Mouse (Mus musculus) gastrocnemius, adult 8-10 months (tissue): ENCODE data around the gene Bmp7. TPM values are rescaled to one million over a fixed set of nuclear protein-coding genes. Genes with fewer than 3 reads are reported as not detected.

ENCODE experiments used
- DNase-seq, 2 experiments: peaks; one replicate each; pipeline ENCODE4 v3.0.0; 2022; ENCODE audit warnings: low spot score in 2 of 2
- total RNA-seq, 4 experiments: library from RNA; stranded (reverse); gene quantifications; 2 replicates each; pipeline ENCODE4 v1.2.4; 2022

Gene Bmp7
- total RNA-seq, 4 experiments from 2014 or later: 0.10 to 1.4 (median 0.25) TPM

DNA sequence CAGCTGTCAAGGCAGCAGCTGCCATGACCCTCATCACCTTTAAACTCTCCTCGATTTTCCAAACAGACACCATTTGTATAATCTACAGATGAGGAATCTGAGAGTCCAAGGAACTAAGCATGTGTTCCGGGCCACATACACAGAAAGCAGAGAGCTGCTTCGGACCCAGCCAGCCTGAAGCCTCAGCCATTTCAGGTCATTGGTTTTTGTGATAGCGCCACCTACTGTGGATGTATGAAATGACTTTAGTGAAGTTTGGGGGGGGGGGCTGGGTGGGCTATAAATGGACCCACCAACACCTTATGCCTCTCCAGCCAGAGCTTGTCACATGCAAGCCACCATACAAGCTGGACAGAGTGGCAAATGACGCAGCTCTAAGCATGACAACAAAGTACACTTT is 8.9 kb upstream of the Bmp7 start:
- no peak for DNase-seq

- no peak for DNase-seq
These were observed 660 bp upstream of the Bmp7 start for GRCm38 (mm10) chr2:172940799-172941163.

DNA sequence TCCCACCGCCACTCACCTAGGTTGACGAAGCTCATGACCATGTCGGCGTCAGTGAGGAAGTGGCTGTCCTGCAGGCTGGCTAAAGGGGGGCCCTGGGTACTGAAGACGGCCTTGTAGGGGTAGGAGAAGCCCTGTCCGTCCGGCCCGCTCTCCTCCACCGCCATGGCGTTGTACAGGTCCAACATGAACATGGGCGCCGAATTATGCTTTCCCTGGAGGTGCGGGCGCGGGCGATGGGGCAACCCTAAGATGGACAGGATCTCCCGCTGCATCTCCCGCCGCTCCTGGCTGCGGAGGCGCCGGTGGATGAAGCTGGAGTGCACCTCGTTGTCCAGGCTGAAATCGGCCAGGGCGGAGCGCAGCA is 500 bp downstream of the Bmp7 start:
- no peak for DNase-seq

DNA sequence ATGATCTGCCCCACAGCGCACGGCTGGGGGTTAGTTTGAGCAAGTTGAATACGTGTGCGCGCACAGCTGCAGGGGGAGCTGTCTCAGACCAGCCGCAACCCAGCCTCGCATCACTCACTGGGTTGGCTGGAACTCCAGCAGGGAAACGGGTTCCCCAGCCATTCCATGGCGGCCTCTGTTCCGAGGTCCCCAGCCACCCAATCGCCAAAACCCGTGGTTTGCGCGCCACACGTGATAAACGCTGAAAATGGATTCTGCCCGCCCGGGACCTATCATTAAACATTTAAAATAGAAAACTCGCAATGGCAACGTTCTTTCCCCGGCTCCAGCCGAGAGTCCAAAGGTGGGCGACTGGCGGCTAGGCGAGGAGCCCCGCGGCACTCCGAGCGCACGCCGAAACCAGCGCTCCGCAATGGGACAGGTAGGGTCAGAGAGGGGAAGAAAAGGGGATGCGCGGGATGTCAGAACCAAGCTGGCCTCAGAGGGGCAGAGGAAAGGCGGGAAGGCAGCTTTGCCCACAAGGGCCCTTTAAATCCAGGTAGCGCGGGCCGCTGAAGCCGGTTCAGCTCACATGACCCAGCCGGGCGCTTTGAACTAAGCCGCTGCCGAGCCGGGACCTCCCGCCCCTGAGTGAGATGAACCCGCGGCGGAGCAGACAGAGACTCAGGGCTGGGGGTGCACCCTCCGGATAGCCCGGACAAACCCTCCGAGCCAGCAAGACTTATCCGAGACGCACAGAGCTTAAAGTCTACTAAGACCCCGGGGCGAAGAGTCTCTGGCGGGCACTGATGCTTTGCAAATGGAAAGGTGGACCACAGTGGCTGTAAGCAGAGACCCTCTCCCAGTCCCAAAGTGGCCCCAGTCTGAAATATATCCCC is 1.1 kb downstream of the Bmp7 start:
- no peak for DNase-seq

GRCm38 (mm10) chr2:172937326-172938190 is 2.6 kb downstream of the Bmp7 start:
- DNase-seq: no peak

- no peak for DNase-seq
These were observed 3.3 kb downstream of the Bmp7 start for GRCm38 (mm10) chr2:172936844-172937243.

- DNase-seq: no peak
These were observed 4.2 kb downstream of the Bmp7 start for GRCm38 (mm10) chr2:172935776-172936562.

DNA sequence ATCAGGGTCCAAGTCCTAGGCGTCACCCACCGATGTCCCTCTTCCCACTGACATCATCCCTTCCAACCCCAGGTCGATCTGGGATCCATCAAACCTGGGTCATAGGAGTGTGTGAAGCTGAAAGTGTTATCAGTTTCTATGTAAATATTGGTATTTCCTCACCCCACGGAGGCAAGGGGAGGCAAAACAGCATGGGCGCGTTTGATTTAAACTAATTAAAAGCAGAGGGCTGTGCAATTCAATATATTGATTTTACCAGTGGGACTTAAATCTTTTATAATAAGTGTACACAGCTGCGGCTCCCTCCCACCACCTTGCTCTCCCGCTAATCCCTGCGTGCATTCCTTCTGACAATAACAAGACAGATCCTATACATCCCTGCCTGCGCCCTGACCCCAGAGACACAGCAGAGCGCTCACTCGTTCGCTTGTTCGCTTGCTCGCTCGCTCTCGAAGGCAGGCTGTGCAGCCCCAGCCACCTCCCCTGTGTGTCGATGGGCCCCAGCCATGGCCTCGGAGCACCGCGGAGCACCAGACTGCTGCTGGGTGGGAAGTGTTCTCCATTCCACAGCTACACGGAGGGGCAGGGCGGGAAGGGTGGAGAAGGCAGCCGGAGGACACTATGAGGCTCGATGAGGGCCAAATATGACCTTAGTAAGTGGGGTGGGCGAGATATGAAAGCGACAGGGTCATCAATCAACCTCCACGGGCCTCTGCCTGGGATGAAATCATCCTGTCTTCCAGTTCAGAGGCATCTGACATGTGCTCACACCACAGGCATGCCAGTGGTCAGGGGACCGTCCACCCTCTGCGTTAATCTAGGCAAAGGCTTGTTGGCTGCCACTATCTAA is 5.0 kb downstream of the Bmp7 start:
- DNase-seq: no peak

GRCm38 (mm10) chr2:172934420-172934788 is 5.7 kb downstream of the Bmp7 start:
- DNase-seq: no peak

- no peak for DNase-seq
These were observed 6.3 kb downstream of the Bmp7 start for GRCm38 (mm10) chr2:172933631-172934419.

DNA sequence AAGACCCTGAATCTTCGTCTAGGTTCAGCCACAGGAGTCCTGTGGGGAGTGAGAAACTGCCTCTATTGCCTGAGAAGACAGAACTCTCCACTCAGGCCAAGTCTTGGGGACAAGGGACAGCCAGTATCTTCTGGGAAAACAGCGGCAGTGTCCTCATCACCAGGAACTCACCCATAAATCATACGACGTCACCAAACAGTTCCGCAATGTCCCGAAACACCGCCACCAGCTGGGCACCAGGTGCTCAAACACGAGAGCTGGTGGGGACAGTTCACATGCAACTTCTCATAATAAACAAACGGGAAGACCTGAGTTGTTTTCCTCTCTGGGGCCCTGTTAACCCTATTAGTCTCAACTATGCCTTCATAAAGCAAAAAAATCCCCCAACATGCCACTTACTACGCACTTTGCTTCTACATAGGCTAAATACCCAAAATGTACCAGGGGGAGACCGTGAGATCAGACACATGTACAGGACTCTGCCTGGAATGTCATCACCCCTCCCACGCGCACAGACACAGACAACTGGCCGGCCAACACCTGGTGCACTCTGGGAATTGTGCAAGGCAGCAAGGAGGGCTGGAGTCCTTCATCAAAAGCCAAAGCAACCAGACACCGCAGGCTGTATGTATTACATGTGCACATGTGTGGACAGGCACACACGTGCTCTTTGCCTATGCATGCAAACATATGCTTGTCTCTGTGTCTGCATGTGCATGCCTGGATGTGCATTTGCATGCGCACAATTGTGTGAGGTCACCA is 8.8 kb downstream of the Bmp7 start:
- DNase-seq: no peak

- DNase-seq: no peak
These were observed 10.2 kb downstream of the Bmp7 start for GRCm38 (mm10) chr2:172929905-172930436.

GRCm38 (mm10) chr2:172927643-172928042 is 12.5 kb downstream of the Bmp7 start:
- no peak for DNase-seq

GRCm38 (mm10) chr2:172926311-172926710 is 13.8 kb downstream of the Bmp7 start:
- no peak for DNase-seq

DNA sequence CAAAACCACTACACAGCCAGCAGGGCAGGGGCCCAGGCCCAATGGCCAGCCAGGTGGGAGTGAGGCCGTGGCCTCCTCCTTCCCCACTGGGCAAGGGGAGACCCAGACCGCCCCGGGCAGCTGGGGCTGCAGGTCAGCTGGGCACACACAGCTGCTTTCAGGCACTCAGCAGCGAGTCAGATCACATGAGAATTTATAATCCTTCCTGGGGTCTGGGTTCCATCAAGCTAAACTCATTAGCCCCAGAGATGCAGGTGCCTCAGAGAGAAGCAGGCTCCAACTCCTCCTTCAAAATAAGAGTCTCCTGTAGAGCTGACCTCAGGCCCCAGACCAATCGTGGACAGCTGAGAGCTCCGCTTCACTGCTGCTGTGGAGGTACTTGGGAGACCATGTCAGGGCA is 15.2 kb downstream of the Bmp7 start:
- DNase-seq: no peak

DNA sequence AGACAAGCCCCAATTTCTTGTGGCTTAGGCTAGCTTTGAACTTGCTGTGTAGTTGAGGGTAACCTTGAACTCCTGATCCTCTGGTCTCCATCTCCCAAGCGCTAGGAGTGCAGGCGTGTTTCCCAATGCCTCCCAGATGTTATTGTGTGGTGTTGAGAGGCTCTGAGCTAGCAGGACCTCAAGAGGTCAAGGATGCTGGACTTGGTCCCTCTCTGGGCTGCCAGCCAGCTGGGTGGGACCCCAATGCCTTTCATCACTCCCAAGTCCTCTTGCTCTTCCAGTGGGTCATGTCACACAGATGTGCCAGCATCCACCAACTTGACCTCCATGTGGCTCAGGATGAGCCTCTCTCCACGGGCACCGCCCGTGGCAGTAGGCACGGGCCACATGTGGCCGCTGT is 16.9 kb downstream of the Bmp7 start:
- DNase-seq: peak; percentile 21 to 47

- no peak for DNase-seq
These were observed 17.5 kb downstream of the Bmp7 start for GRCm38 (mm10) chr2:172922597-172922996.

DNA sequence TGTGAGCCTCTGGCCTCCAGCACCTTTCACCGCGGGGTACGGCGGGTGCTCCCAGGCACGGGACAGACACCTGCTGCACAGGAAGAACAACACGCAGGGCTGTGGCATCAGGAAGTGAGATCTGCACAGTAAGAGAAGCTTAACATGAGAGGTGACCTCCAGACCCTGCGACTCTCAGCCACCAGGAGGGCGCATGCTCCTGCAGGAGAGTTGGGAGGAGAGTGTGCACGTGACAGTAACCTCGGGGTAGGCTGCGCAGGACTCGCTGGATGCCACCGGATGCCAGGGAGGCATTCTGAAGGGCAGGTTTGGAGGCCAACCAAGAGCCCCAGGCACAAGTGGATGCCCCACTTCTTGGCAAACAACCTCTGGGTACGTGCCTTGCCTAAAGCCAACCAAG is 26.1 kb downstream of the Bmp7 start:
- no peak for DNase-seq

- no peak for DNase-seq
These were observed 28.4 kb downstream of the Bmp7 start for GRCm38 (mm10) chr2:172911715-172912114.
